Mouse (Mus musculus): ENCODE data around the gene 0610012G03Rik.

DNA sequence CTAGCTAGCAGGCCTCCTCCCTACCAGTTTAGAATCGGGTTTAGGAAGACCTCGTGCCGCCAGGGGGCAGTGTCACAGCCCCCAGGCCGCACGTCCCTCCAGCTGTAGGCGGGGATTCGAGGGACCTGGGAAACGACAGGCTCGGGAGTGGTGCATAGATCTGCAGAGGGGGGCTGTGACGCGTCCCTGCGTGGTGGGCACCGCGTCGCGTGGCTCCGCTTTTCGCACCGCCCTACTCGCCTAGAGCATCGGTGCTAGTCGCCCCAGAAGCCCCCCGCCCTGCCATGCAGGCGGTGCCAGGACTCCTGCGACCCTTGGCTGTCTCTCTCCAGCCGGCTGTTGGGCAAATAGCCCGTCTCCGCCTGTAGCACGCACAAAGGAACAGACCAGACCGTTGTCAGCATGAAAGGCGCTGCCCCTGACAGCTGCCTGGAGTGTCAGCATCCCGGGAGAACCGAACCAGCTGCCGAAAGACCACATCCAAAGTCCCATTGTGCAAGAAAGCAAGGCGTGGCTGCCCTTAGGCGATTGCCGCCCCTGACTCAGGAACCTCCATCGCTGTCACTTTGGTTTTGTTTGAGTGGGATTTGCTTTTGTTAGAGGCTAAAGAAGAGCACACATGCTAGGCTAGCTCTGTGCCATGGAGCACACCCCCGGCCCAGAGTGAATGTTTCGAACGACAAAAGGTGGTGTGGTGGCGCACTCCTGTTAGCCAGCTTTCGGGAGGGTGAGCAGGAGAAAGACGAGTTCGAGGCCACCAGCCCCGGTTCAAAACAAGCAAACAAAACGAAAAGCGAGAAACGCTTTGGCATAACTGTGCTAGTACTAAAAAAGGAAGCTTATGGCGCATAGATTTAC, 15.2 kb downstream of the 0610012G03Rik start:
- TF ChIP-seq CTCF (IDR thresholded peaks at IDR 0.05; ENCODE audit: insufficient read depth, low read length) = peak; percentile 72
- TF ChIP-seq POLR2A (IDR thresholded peaks at IDR 0.05; ENCODE audit: borderline replicate concordance, extremely low read depth, low read depth, low read length) = no peak; the same call in 1 of the 2 replicates
